Mouse (Mus musculus) cerebellum, adult 2 months (tissue): ENCODE measurements around the gene Sarm1. TPM values are rescaled to one million over a fixed set of nuclear protein-coding genes. Genes with fewer than 3 reads are reported as not detected.

ENCODE experiments used
- DNase-seq, 2 experiments: peaks; one replicate each; pipeline ENCODE4 v3.0.0; 2021
- H3K27ac ChIP-seq: fragments of 200-500 bp; 2 replicates; pipeline ENCODE4 v1.5.1; 2012; ENCODE audit warnings: low read length, control low read depth, inconsistent platforms; ENCODE audit not compliant: insufficient read depth
- H3K27me3 ChIP-seq: fragments of 200-500 bp; 2 replicates; pipeline ENCODE4 v1.6.1; 2012; ENCODE audit warnings: inconsistent platforms, mild to moderate bottlenecking, low read length, moderate library complexity; ENCODE audit not compliant: control insufficient read depth, insufficient read depth
- H3K4me1 ChIP-seq: fragments of 200-500 bp; 2 replicates; pipeline ENCODE4 v1.6.1; 2011; ENCODE audit warnings: low read length; ENCODE audit not compliant: control insufficient read depth, insufficient read depth
- H3K4me3 ChIP-seq: fragments of 200-500 bp; replicated peaks from 2 replicates; pipeline ENCODE3; 2011; ENCODE audit warnings: mild to moderate bottlenecking, low read depth, low read length, control low read depth; ENCODE audit not compliant: insufficient read depth
- CTCF ChIP-seq: fragments of 200-500 bp; IDR thresholded peaks from 2 replicates; pipeline ENCODE4 v1.5.1; 2011; ENCODE audit warnings: low read depth, mild to moderate bottlenecking, control low read depth, low read length, moderate library complexity, borderline replicate concordance; ENCODE audit not compliant: insufficient read depth
- POLR2A ChIP-seq: fragments of 200-500 bp; IDR thresholded peaks from 2 replicates; pipeline ENCODE4 v1.6.1; 2011; ENCODE audit warnings: low read length, control low read depth, borderline replicate concordance; ENCODE audit not compliant: insufficient read depth
- WGBS: fragments of 180-500 bp; shearing (Covaris S2); methylation state at CpG from one replicate; pipeline ENCODE4 v1.1.7; 2018; 5-methylcytosine and 5-hydroxymethylcytosine counted together
- polyA plus RNA-seq: library from polyadenylated mRNA; depleted of rRNA; stranded (reverse); fragments of >200 nt; gene quantifications from 2 replicates; pipeline ENCODE4 v1.2.3, GENCODE M21; 2012

The Sarm1 gene
- polyA plus RNA-seq, 1 experiment, result 29.0 TPM

DNA sequence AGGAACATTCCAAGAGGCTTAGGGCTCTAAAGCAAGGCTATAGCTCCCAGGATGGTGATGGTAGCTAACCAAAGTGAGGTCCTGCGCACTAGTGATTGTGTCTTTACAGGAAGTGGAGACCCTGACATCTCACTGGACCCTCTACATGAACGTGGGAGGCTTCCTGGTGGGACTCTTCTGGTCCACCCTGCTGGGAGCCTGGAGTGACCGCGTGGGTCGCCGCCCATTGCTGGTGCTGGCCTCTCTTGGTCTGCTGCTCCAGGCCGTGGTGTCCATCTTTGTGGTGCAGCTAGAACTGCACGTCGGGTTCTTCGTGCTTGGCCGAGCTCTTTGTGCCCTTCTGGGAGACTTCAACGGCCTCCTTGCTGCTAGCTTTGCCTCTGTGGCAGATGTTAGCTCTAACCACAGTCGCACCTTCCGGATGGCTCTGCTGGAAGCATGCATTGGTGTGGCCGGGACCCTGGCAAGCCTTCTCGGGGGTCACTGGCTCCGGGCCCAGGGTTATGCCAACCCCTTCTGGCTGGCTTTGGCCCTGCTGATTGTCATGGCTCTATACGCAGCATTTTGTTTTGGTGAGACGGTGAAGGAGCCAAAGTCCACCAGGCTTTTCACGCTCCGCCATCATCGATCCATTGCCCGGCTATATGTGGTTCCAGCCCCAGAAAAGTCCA lies 31.2 kb downstream of the Sarm1 start:
- Histone ChIP-seq H3K27ac (no peak overlapping the region), H3K4me3 (peak overlapping the region; percentile 70), H3K4me1 (0 out of 2 replicates have a peak, but pooled peaks cover 4% of the 10 kb centered on the region), H3K27me3 (no peaks in the 10 kb centered on the region)
- 21% methylated on average over 23 of the region's 23 CpGs for WGBS
- TF ChIP-seq CTCF, result no peak
- DNase-seq, result no peak

DNA sequence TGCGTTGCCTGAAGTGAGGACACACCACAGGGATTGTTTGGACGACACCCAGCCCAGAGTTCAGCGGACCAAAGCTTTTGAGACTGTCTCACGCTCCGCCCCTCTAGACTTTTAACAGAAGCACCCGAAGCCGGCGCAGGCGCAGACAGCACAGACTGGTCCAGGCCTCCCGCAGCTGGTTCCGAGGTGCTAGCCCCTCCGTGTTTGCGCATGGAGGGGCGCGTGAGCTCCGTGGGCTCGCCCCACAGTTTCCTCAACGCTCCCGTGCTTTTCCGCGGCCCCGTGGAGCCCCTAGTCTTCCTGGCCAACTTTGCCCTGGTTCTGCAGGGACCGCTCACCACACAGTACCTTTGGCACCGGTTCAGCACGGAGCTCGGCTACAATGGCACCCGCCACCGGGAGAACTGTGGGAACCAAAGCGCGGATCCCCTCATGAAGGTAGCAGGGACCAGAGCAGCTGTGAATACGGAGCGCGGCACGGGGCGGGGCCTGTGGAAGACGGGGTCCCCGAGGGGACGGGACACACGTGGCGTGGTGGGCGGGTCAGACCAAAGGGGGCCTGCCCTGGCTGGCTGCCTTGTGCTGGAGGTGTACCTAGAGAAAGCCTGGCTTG lies 31.9 kb downstream of the Sarm1 start, which contains the start of gene Slc46a1:
Slc46a1 (plus strand) TSS at position 130 of the 613 bp plus-strand sequence.
- peak within 1 kb of the TSS; percentile 70 for H3K4me3 ChIP-seq
- no peak for TF ChIP-seq CTCF
- TF ChIP-seq POLR2A, result no peak
- no peaks in the 10 kb centered on the region for H3K27me3 ChIP-seq
- DNase-seq, result peak; percentile 60 to 64
- H3K27ac ChIP-seq, result 0 out of 2 replicates have a peak within 1 kb of the TSS, but pooled peaks have one; percentile 35
- 0 out of 2 replicates have a peak, but pooled peaks cover 4% of the 10 kb centered on the region for H3K4me1 ChIP-seq
- WGBS, result under 1% methylated on average over 41 of the region's 41 CpGs

DNA sequence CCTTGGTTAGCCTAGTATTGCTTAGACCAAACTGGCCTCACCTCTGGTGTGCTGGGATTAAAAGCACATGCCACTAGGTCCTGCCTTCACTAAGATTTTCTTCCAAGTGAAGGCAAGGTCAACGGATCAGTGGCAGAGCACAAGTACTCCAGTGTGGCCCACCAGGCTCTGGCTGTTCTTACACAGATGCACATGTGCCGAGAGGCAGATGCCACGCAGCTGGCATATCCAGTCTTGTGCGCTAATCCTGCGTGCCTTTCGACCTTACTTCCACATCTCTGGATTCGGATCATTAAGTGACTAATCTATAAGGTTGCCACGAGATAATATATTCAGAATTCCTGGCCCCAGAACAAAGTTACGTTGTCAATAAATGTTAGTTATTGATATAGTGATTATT lies 32.4 kb downstream of the Sarm1 start:
- H3K27me3 ChIP-seq, result no peaks in the 10 kb centered on the region
- no peak for TF ChIP-seq CTCF
- no peak for TF ChIP-seq POLR2A
- 0 out of 2 replicates have a peak, but pooled peaks cover 4% of the 10 kb centered on the region for H3K4me1 ChIP-seq
- no peak for DNase-seq
- H3K4me3 ChIP-seq, result peak overlapping the region; percentile 70
- no peak overlapping the region for H3K27ac ChIP-seq
- WGBS, result 20% methylated on average over 9 of the region's 9 CpGs

DNA sequence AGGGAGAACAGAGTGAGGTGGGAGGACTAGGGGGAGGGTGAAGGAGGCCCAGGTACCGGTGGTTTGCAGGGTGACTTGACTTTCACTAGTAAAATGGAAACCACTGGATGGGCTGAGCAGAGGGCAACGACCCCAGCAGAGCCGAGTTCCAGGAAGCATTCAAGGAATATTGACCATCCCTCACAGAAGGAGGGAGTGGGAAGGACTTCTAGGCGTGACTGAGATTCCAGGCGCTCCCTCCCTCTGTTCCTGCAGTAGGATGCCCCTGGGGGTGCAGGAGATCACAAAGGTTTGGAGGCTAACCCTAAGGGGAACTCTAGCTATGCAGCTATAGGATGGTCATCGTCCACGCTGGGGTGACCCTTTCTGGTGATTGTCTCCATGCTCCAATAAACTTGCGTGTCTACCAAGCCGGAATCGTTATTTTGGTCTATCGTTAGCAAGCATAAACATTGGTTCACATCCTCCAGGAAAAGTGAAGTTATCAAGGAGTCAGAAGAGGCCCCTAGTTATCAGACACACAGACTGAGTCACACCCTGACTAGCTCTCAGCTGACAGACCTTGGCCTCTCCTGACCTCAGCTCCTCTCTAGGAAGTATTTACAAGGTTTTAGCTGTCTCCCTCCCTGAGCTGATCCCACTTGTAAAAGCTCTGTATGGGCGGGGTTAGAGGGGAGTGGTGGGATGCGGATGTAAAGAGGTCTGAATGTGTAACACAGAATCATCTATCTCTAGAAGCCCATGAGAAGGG lies 34.1 kb downstream of the Sarm1 start:
- Histone ChIP-seq H3K27ac (no peak overlapping the region), H3K27me3 (no peaks in the 10 kb centered on the region), H3K4me3 (no peak overlapping the region), H3K4me1 (0 out of 2 replicates have a peak, but pooled peaks cover 4% of the 10 kb centered on the region)
- TF ChIP-seq POLR2A (no peak), CTCF (no peak)
- no peak for DNase-seq
- WGBS, result 74% methylated on average over 13 of the region's 13 CpGs

DNA sequence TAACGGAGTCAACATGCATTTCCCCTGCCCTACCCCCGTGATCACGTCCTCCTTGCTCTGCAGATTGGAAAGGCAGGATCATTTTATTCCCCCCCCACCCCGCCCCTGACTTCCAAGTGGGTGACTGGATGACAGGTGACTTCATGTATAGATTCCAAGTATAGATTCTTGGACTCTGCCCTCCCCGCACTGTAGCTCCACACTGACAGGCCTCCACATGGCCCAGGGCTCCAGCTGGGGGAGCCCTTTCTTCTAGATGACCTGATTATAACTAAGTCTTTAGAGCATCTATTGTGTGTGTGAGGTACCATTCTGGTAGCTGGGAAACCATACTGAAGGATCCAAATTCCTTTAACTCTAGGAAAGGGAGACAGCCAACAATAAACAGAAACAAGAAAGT lies 34.9 kb downstream of the Sarm1 start:
- TF ChIP-seq POLR2A (no peak), CTCF (no peak)
- H3K4me3 ChIP-seq, result no peak overlapping the region
- no peaks in the 10 kb centered on the region for H3K27me3 ChIP-seq
- no peak overlapping the region for H3K27ac ChIP-seq
- 80% methylated on average over 5 of the region's 5 CpGs for WGBS
- 0 out of 2 replicates have a peak, but pooled peaks cover 4% of the 10 kb centered on the region for H3K4me1 ChIP-seq
- no peak for DNase-seq

DNA sequence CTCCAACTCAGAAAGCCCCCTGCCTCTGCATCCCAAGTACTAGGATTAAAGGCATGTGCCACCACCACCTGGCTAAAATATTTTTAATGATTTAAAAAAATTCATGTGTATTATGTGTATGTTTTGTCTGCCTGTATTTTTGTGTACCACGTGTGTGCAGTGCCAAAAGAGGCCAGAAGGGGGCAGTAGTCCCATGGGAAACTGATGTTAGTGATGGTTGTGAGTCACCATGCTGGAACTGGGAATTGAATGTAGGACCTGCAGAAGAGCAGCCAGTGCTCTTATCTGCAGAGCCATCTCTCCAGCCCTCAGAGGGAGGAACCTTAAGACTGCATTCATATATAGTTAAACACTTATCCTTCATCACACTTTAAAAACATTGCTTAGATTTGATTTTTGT lies 35.7 kb downstream of the Sarm1 start:
- TF ChIP-seq POLR2A (no peak), CTCF (peak; percentile 19; the same call in 1 of the 2 replicates)
- DNase-seq, result no peak
- Histone ChIP-seq H3K27ac (no peak overlapping the region), H3K27me3 (no peaks in the 10 kb centered on the region), H3K4me3 (no peak overlapping the region), H3K4me1 (0 out of 2 replicates have a peak, but pooled peaks cover 4% of the 10 kb centered on the region)
- 65% methylated on average over 1 of the region's 1 CpGs for WGBS

DNA sequence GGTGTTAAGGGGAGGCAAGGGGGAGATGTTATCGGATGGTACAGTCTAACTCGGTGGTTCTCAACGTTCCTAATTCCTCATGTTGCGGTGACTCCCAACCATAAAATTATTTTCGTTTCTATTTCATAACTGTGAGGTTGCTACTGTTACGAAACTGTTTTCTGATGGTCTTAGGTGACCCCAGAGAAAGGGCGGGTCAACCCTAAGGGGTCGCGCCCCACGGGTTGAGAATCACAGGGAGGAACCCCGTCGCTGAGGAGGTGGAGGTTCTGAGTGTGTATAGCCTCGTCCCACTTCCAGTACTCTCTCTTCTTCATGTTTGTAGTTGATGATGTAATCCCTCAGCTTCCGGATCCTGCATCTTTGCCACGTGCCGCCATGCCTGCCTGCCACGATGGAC lies 38.8 kb downstream of the Sarm1 start:
- no peaks in the 10 kb centered on the region for H3K27me3 ChIP-seq
- DNase-seq, result no peak
- no peaks in the 10 kb centered on the region for H3K4me1 ChIP-seq
- H3K27ac ChIP-seq, result no peak overlapping the region
- no peak overlapping the region for H3K4me3 ChIP-seq
- no peak for TF ChIP-seq POLR2A
- TF ChIP-seq CTCF, result no peak
- 80% methylated on average over 17 of the region's 17 CpGs for WGBS

DNA sequence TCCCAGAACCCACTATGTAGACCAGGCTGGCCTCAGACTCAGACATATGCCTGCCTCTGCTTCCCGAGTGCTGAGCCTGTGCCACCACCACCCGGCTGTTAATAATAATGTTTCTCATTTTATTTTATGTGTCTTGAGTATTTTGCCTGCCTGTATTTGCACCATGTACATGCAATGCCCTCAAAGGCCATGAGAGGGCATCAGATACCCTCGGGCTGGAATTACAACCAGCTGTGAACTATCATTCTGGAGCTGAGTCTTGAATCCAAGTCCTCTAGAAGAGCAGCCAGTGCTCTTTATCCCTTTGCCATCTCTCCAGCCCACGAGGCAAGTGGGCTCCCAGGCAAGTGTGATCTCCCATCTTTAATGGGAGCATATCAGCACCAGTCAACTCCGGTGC lies 42.2 kb downstream of the Sarm1 start:
- Histone ChIP-seq H3K4me1 (no peaks in the 10 kb centered on the region), H3K27ac (no peak overlapping the region), H3K4me3 (no peak overlapping the region), H3K27me3 (no peaks in the 10 kb centered on the region)
- WGBS, result 36% methylated on average over 5 of the region's 5 CpGs
- TF ChIP-seq POLR2A (no peak), CTCF (peak; percentile 30; the same call in 1 of the 2 replicates)
- no peak for DNase-seq
